Mouse (Mus musculus) stomach, postnatal 0 days (tissue): ENCODE measurements around the gene Serinc3.

Source experiments
- CTCF ChIP-seq: IDR thresholded peaks from 2 replicates; pipeline ENCODE4 v1.5.1; 2016; ENCODE audit warnings: antibody characterized with exemption, low read depth, mild to moderate bottlenecking, moderate library complexity
- EP300 ChIP-seq: optimal IDR thresholded peaks from 2 replicates; pipeline ENCODE3; 2016; ENCODE audit warnings: antibody characterized with exemption

DNA sequence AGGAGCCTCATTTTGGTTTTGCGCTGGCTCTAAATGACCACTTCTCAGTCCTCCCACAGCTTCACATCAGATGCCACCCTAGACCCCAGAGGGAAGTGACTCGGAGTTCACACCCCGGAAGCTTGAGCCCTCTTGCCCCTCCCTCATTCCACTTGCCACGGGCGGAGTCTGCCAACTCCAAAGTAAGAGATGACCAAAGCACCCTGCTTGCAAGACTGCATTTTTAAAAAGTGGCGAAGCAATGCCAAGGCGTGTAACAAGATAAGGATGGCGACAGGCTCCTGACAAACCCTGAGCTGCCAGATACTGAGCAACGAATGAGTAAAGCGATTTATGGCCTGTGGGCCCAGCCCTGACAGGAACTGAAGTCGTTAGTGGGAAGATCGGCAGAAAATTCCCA is 54.7 kb downstream of the Serinc3 start:
- TF ChIP-seq CTCF, result no peak
- TF ChIP-seq EP300, result no peak
